Mouse (Mus musculus) cerebellum, adult (tissue): ENCODE data around the gene Blnk.

Experiments
- ATAC-seq: cut with Nextera tagmentation; 2 replicates; pipeline ENCODE4 v1.9.2; 2017; ENCODE audit warnings: mild to moderate bottlenecking, moderate library complexity, mixed read lengths; ENCODE audit not compliant: insufficient number of reproducible peaks, low FRiP score, low TSS enrichment

Gene Blnk

DNA sequence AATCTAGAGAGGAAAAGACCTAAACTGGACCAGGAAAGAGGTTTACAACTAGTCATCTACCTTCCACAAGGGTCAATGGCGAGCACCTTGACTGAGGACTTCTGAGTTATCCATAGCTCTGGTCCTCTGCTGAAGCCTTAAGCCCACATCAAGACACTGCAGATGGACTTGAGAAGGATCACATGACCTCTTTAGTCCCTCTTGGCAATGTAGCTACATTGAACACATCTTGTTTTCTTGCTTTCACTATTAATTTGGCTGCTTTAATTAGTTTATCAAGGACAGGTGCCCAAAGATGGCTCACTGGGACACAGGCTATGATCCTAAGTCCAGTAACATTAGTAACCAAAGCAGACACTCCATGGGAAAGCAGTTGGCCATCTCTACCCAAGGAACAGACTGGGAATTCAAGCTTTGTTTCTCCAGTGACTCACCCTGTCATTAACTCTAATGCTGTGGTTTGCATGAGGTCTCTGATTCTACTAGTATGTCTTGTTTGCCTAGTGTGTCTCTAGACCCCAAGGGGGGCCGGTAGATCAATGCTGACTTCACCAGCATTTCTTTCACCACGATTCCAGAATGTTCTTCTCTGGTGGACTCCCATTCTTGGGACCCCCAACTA lies 9.5 kb upstream of the Blnk start:
- no peak for ATAC-seq

DNA sequence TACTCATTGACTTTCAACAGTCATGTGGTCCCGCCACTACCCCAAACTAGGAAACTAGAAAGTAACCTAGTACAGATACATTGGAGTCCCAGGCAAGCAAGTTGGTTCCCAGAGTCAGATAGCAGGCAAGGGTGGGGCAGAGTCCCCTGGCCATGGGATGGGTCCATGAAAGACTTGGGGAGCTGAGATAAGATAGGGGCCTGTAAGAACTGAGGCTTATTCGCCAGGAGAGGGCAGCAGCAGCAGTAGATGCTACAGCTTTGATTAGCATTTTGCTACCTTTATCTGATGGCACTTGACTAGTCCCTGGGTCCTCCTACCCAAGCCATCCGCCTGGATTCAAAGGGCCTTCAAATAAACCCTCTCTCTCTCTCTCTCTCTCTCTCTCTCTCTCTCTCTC lies 5.2 kb upstream of the Blnk start:
- no peak for ATAC-seq

DNA sequence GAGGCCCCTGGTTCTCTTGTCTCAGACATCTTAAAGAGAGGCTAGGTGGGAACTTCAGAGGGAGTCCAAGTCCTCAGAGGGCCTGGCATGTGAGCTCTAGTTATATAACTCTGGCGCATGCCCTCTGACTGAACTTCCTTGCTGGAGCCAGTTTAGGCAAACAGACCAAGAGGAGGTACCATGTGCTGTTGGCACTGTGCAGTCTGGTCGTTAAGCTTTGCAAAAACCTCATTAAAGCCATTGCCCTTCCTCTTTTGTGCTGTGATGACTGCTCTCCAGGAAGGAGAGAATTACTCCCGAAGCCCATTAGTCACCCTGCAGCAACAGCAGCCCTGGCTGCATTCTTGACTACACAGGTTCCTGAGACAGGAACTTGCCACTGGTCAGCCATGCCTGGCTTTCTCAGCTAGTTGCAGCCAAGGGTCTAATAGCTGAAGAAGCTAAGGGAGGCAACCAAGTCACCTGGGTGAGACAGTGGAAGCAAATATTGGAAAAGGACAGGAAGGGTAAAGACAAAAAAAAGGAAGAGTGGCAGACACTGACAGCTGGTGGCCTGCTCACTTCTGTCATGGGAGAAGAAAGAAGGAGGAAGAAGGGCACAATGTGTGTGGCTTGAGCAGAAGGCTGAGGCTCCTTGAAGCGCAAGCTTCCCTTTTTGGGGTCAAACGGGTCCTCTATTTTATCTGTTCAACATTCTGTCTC lies 4.3 kb upstream of the Blnk start:
- ATAC-seq: no peak

- no peak for ATAC-seq
These were observed 2.4 kb upstream of the Blnk start for GRCm38 (mm10) chr19:40996722-40997121.

GRCm38 (mm10) chr19:40995449-40996401 lies 1.4 kb upstream of the Blnk start:
- ATAC-seq: no peak

DNA sequence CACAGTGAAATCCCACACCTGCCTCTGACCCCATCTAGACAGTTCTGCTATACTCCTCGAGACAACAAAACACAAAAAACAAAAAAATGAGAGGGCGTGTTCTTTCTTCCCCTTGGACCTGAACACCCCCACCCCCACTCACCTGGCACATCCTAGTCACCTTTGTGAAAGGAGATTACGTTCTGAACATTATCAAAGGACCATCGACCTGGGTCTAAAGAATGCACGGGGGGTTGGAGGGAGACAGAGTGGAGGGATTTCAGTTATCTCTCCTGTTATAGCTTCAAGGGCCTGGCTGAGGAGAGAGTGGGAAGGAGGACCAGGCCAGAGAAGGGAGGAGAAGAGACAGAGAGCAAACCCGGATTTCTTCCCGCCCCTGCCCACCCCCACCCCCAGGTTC lies 576 bp upstream of the Blnk start:
- ATAC-seq: no peak

GRCm38 (mm10) chr19:40993356-40993755 lies 979 bp downstream of the Blnk start:
- ATAC-seq: no peak

DNA sequence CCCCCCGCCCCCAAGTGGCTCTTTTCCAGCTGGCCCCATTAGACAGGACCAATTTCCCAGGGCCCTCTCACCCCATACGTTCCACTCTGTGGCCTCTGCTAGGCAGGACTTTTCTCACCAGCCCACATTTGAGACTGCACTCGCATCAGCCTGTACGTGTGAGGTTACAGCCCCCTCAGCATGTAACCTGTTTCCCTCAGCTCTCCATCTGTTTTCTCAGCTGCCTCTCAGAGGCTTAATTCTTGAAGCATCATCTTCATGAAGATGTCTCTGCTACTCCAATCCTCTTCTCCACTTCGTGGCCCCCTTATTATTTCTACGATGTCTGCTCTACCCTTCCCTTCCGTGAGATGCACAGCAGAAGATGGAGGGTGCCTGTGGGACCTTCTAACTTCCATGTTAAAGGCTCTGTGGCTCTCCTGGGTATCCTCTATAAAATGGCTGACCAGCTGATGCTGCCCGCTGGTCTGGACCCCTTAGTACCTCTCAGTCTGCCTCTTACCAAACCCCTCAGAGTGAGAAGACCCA lies 1.8 kb downstream of the Blnk start:
- no peak for ATAC-seq

GRCm38 (mm10) chr19:40992096-40992495 lies 2.2 kb downstream of the Blnk start:
- no peak for ATAC-seq

DNA sequence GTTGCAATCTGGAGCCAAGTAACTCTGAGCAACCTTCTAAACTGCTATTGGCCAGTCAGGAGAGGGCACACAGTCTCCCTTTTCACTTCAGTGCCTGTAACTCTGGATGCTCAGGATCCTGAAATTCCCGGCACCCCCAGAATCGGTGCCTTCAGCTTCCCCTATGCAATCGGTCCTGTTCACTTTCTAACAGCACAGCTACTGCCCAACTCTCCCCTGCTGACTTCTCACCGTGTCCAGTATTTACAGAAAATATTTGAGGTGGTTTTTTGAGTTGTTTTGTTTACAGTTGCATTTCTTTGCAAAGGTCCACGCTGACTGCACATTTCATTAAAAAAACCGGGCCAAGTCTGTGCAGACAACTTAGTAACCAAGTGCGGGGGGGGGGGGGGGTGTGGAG lies 2.7 kb downstream of the Blnk start:
- ATAC-seq: no peak

DNA sequence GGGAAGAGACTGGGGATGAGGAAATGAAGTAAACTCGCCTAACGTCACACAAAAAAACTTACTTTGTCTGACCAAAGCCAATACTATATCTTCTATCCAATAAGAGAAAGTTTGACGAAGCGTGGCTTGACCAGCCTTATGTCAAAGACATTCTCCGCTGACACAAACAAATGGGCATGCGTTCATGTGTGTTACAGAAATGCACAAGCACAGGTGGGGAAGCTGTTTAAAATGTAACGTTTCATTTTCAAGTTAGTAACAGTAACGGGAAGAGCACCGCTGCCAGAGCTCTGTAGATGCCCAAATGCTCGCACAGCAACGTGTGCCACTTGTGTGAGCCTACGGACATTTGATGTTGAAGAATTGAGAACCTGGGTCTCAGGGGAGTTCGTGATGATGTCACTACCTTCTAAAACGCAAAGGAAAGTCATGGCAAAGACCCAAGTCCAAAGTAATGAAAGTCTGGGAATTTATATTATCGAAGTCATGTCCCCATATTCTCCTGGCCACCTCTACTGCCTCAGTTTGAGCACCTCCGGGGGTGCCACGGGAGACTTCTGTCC lies 3.5 kb downstream of the Blnk start:
- ATAC-seq: no peak

- ATAC-seq: no peak
These were observed 4.3 kb downstream of the Blnk start for GRCm38 (mm10) chr19:40989961-40990600.

GRCm38 (mm10) chr19:40988856-40989255 lies 5.5 kb downstream of the Blnk start:
- ATAC-seq: no peak

- ATAC-seq: no peak
These were observed 9.8 kb downstream of the Blnk start for GRCm38 (mm10) chr19:40984536-40984935.

DNA sequence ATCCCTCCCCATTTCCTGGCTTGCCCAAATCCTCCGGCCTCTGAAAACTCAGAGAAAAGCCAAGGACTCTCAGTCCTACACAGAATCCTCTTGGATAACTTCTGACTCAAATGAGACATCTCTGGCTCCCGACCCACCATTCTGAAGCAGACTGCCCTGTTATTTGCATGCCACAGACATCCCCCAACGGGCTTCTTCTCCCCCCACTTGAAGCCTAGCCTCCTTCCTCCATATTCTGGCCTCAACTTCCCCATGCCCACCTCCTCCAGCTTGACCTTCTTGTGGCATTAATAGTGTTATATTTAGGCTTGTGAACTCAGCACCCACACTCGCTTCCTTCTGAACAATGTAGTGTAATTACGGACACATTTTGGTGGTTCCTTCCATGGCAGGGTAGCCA lies 13.7 kb downstream of the Blnk start:
- no peak for ATAC-seq

- no peak for ATAC-seq
These were observed 16.3 kb downstream of the Blnk start for GRCm38 (mm10) chr19:40978026-40978425.

- ATAC-seq: no peak
These were observed 17.1 kb downstream of the Blnk start for GRCm38 (mm10) chr19:40976946-40977917.

- ATAC-seq: no peak
These were observed 22.9 kb downstream of the Blnk start for GRCm38 (mm10) chr19:40971273-40971914.

DNA sequence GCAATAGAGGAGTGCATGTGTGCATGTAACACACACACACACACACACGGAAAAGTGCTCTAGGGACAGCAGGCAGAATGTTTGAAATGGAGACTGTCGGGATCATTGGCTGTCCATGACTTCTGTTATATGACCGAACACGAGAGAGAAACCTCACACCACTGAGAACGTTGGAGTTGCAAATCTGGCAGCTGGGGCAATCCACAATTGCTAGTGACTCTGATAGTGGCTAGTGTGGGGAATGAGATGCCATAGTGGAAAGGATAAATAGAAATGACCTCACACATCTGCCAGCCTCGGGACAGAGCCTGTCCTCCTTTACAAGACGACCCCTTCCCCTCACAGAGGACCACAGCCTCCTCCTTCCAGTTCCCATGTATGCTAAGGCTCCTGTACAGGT lies 23.6 kb downstream of the Blnk start:
- ATAC-seq: no peak
